Mouse (Mus musculus) lung, adult 10 weeks (tissue): ENCODE data around the gene 1700025F22Rik. TPM values are rescaled to one million over a fixed set of nuclear protein-coding genes. Genes with fewer than 3 reads are reported as not detected.

Source experiments
- polyA plus RNA-seq: library from polyadenylated mRNA; stranded (reverse); fragments of 350-450 nt; fragmentation: Illumina TruSeq; extraction: RNeasy Lipid Tissue Mini Kit (QIAGEN cat#74804); gene quantifications from one replicate; pipeline ENCODE4 v1.2.3, GENCODE M21; 2014; ENCODE audit warnings: low read depth, low replicate concordance; ENCODE audit not compliant: insufficient read depth

Gene 1700025F22Rik
- not detected for polyA plus RNA-seq

GRCm38 (mm10) chr19:11165172-11165571 lies at the start of gene 1700025F22Rik:
TSS of gene 1700025F22Rik (minus strand) at chr19:11165320.

GRCm38 (mm10) chr19:11196546-11196945 lies 31.4 kb upstream of the 1700025F22Rik start, which contains the start of gene Ms4a13:
TSS of gene Ms4a13 (minus strand) at chr19:11196737.

GRCm38 (mm10) chr19:11130776-11131175 lies 34.3 kb downstream of the 1700025F22Rik start, which contains the start of gene 1700017D01Rik:
TSS of gene 1700017D01Rik (minus strand) at chr19:11130876.

Other genes with a start within 250 kb of the 1700025F22Rik start
- gene Zp1, start 244.7 kb downstream of the 1700025F22Rik start, polyA plus RNA-seq = not detected
- gene Ptgdr2, start 228.2 kb downstream of the 1700025F22Rik start, polyA plus RNA-seq = 0.33 TPM
- gene Ccdc86, start 216.1 kb downstream of the 1700025F22Rik start, polyA plus RNA-seq = 4.2 TPM
- not detected for gene Ms4a10, start 190.7 kb downstream of the 1700025F22Rik start, polyA plus RNA-seq
- 0.55 TPM for gene Ms4a15, start 172.1 kb downstream of the 1700025F22Rik start, polyA plus RNA-seq
- gene Ms4a18, start 147.3 kb downstream of the 1700025F22Rik start, polyA plus RNA-seq = not detected
- gene Ms4a8a, start 84.2 kb downstream of the 1700025F22Rik start, polyA plus RNA-seq = 20.7 TPM
- not detected for gene 1700017D01Rik, start 34.4 kb downstream of the 1700025F22Rik start, polyA plus RNA-seq
- gene Ms4a13, start 31.4 kb upstream of the 1700025F22Rik start, polyA plus RNA-seq = not detected
- gene Ms4a12, start 67.1 kb upstream of the 1700025F22Rik start, polyA plus RNA-seq = not detected
- gene Ms4a1, start 100.9 kb upstream of the 1700025F22Rik start, polyA plus RNA-seq = 18.7 TPM
- gene Ms4a5, start 118.6 kb upstream of the 1700025F22Rik start, polyA plus RNA-seq = not detected
- gene Ms4a14, start 149.1 kb upstream of the 1700025F22Rik start, polyA plus RNA-seq = 0.07 TPM
- gene Ms4a7, start 170.8 kb upstream of the 1700025F22Rik start, polyA plus RNA-seq = 5.5 TPM
- gene Ms4a4a, start 210.2 kb upstream of the 1700025F22Rik start, polyA plus RNA-seq = 3.3 TPM
- gene Ms4a4c, start 239.4 kb upstream of the 1700025F22Rik start, polyA plus RNA-seq = 13.2 TPM